Mouse (Mus musculus): ENCODE results near the gene Gm36210.
"Not testable (repeated sequence)": the region's sequence is repeated elsewhere in the genome, so short reads cannot be mapped to it uniquely, and the experiment has no call there.

Gm36210 gene

GRCm38 (mm10) chr7:4886680-4887079 lies 19.6 kb downstream of the Gm36210 start:
- no peak for DNase-seq (ENCODE audit: low spot score in 2 of 2)

GRCm38 (mm10) chr7:4879036-4879435 lies 27.3 kb downstream of the Gm36210 start:
- DNase-seq (ENCODE audit: low spot score in 2 of 2): not testable (repeated sequence)

GRCm38 (mm10) chr7:4878186-4878585 lies 28.1 kb downstream of the Gm36210 start:
- DNase-seq (ENCODE audit: low spot score in 2 of 2): no peak

- DNase-seq (ENCODE audit: low spot score in 2 of 2): no peak
Measured at GRCm38 (mm10) chr7:4877226-4877625, 29.1 kb downstream of the Gm36210 start.

- peak; percentile 83 to 86 for DNase-seq (ENCODE audit: low spot score in 2 of 2)
Measured at GRCm38 (mm10) chr7:4876753-4877221, 29.5 kb downstream of the Gm36210 start, which contains the start of gene Isoc2a. Isoc2a (plus strand) TSS chr7:4877153.

GRCm38 (mm10) chr7:4870133-4870532 lies 36.2 kb downstream of the Gm36210 start, which contains the start of gene Isoc2b:
Isoc2b (minus strand) TSS chr7:4870258.
- DNase-seq (ENCODE audit: low spot score in 2 of 2): no peak

- no peak for DNase-seq (ENCODE audit: low spot score in 2 of 2)
Measured at GRCm38 (mm10) chr7:4866631-4867180, 39.6 kb downstream of the Gm36210 start.

GRCm38 (mm10) chr7:4865579-4866493 lies 40.5 kb downstream of the Gm36210 start:
- peak; percentile 94 to 95 for DNase-seq (ENCODE audit: low spot score in 2 of 2)

GRCm38 (mm10) chr7:4865090-4865489 lies 41.2 kb downstream of the Gm36210 start:
- peak in 1 of 2 experiments; percentile 51 for DNase-seq (ENCODE audit: low spot score in 2 of 2)

GRCm38 (mm10) chr7:4864130-4864845 lies 42.0 kb downstream of the Gm36210 start:
- DNase-seq (ENCODE audit: low spot score in 2 of 2): no peak

- DNase-seq (ENCODE audit: low spot score in 2 of 2): no peak
Measured at GRCm38 (mm10) chr7:4863541-4864080, 42.7 kb downstream of the Gm36210 start.

- DNase-seq (ENCODE audit: low spot score in 2 of 2): no peak
Measured at GRCm38 (mm10) chr7:4863041-4863440, 43.3 kb downstream of the Gm36210 start.

- not testable (repeated sequence) for DNase-seq (ENCODE audit: low spot score in 2 of 2)
Measured at GRCm38 (mm10) chr7:4860926-4861325, 45.4 kb downstream of the Gm36210 start.

GRCm38 (mm10) chr7:4859418-4859978 lies 46.8 kb downstream of the Gm36210 start:
- no peak for DNase-seq (ENCODE audit: low spot score in 2 of 2)

GRCm38 (mm10) chr7:4857321-4857720 lies 49.0 kb downstream of the Gm36210 start:
- DNase-seq (ENCODE audit: low spot score in 2 of 2): peak in 1 of 2 experiments; percentile 86

GRCm38 (mm10) chr7:4856508-4856907 lies 49.8 kb downstream of the Gm36210 start:
- no peak for DNase-seq (ENCODE audit: low spot score in 2 of 2)

- no peak for DNase-seq (ENCODE audit: low spot score in 2 of 2)
Measured at GRCm38 (mm10) chr7:4853613-4854012, 52.7 kb downstream of the Gm36210 start.

- no peak for DNase-seq (ENCODE audit: low spot score in 2 of 2)
Measured at GRCm38 (mm10) chr7:4851315-4851688, 55.0 kb downstream of the Gm36210 start.

- no peak for DNase-seq (ENCODE audit: low spot score in 2 of 2)
Measured at GRCm38 (mm10) chr7:4850621-4851314, 55.5 kb downstream of the Gm36210 start.

GRCm38 (mm10) chr7:4849372-4849771 lies 56.9 kb downstream of the Gm36210 start:
- DNase-seq (ENCODE audit: low spot score in 2 of 2): no peak

All from spleen, postnatal 4 days (tissue).